Mouse (Mus musculus): ENCODE measurements around the gene Pdgfra.

Gene Pdgfra

GRCm38 (mm10) chr5:75152021-75152425 lies at the start of gene Pdgfra:
Gene Pdgfra (plus strand): TSS chr5:75152292.
- DNase-seq = no peak

GRCm38 (mm10) chr5:75106511-75106910 lies 45.6 kb upstream of the Pdgfra start:
- DNase-seq = no peak

GRCm38 (mm10) chr5:75109368-75109767 lies 42.7 kb upstream of the Pdgfra start:
- DNase-seq = no peak

- no peak for DNase-seq
These were observed 40.3 kb upstream of the Pdgfra start for GRCm38 (mm10) chr5:75111781-75112180.

DNA sequence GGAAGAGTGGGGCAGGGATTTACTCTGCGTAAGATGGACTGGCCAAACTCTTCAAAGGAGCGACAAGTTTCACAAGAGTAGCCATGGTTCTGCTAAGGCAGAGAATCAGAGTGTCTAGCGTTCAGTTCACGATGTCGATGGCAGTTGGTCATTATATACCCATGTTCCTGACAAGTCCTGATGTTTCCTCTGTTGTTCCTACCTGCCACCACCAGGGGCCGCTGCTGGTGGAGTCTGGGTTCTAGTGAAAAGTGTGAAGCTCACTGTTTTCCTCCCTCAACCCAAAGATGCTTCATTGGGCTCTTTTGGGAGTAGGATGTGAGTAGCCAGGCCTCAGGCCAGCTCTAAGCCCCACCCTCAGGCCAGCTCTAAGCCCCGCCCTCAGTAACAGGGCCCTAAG lies 33.3 kb upstream of the Pdgfra start:
- DNase-seq = peak; percentile 49 to 53

DNA sequence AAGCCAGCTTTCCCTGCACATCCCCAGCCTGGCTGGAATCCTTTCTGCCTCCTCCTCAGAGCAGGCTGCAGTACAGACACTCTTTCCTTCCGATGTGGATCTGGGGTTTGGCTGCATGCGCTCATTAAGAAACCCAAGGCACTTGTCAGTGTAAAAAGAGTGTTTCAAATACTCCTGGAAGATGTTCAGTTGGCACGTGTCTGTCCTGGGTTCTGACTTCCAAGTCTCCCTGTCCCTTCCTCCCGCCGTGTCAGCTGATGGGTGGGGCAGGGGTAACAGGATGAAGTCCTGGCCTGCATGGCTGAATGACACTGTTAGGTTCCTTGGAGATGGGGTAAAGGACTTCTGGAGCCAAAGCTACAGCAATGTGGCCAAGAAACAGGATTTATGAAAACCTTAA lies 30.4 kb upstream of the Pdgfra start:
- no peak for DNase-seq

DNA sequence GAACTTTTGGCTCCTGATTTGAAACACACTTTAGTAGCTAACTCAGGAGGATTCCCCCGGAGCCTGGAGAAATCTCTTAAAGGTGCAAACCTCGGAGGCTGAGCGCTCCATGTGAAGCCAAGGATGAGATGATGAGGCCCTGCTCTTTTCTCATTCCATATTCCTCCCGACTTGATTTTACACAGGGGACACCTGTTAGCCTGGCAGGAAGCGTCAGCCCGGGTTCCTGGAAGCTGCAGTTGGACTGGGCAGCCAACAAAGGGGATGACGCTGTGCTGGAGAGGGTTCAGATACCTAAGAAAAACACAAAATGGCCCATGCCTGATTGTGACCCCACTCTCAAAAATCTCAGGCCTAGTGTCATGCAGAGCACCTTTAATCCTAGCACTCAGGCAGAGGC lies 17.4 kb upstream of the Pdgfra start:
- DNase-seq = no peak

DNA sequence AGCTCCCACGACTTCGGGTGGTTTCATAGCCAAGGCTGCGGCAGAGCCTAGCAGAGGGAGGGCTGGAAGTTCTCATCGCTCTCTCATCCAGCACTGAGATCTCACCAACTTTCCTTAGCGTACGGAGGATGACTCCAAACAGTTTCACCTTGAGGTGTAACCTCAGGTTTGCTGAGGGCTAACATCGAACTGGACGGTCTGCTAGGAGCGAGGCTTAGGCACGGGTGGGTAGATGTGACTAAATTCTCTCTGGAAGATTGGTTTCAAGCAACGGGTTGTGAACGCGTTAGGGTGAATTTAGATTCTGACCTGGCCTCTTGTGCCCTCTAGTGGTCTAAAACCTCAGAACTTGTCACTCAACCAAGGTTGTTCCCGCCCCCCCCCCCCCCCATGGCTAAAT lies 9.0 kb upstream of the Pdgfra start:
- DNase-seq = peak; percentile 57 to 67

DNA sequence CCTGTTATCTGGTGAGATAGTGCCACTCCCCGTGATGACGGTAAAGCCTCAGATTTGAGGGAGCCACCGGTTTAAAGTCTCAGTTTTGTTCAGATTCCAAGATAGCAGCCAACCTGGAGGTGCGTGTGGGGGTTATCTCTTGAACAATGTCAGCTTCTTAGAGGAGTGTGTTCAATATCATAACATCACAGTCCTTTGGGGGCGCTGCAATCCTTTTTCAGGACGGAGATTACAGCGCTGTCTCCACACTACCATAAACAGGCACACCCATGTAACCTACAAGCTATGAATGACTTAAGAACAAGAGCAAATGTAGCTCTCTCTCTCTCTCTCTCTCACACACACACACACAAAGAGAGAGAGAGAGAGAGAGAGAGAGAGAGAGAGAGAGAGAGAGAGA lies 8.3 kb upstream of the Pdgfra start:
- DNase-seq = no peak

- DNase-seq = no peak
These were observed 6.8 kb upstream of the Pdgfra start for GRCm38 (mm10) chr5:75145341-75145740.

GRCm38 (mm10) chr5:75146469-75146868 lies 5.6 kb upstream of the Pdgfra start:
- DNase-seq = no peak

DNA sequence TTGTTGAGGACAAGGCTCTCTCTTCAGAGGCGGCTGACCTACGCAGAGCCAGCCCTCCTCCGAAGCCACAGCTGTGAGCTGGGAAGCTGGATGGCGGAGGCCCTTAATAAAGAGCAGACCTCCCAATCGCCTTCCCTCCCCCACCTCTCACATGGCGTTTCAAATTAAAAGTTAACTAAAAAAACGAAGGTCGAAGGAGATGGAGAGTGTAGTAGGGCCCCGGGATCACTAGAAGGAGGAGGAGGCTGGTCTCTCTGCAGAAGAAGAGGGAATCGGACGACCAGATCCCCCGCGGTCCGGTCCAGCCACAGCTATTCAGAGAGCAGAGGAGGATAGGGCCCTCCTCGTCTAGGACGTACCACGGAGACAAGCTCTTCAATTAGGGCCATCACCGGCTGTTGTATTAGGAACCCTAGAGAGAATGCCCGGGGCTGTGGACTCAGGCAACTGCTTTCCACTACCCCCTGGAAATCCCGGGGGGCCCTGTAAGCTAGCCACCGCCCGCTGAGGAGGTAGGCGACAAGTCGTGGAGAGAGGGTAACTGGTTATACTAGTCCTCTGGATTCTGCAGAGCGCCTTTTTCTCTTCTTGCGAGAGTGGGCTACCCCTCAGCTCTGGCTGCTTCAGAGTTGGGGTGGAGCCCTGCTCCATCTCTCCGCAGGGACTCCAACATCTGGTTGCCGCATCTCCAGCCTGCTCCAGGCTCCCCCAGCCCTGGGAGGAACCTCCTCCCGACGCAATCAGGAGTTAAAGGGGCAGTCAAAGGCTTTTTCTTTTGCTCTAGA lies 3.6 kb upstream of the Pdgfra start:
- DNase-seq = peak in 1 of 2 experiments; percentile 6

- no peak for DNase-seq
These were observed 2.7 kb upstream of the Pdgfra start for GRCm38 (mm10) chr5:75149380-75149779.

DNA sequence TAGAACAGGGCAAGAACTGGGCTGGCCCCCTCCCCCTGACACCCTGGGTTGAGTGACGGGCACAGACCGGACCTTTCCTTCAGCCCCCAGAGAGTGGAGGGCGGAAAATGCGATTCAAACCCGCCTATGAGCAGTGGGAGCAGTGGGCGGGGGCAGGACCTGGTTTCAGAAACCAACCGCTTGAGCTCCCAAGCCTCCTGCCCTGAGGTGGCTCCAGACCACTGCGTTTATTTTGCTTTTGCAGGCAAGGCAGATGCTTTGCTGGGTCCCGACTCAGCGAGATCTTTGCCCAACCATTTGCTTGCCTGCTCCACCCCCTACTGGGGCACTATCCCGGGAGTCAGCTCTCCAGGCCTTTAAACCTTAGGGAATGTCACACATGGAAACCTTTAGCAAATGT lies 2.2 kb upstream of the Pdgfra start:
- DNase-seq = peak in 1 of 2 experiments; percentile 7

GRCm38 (mm10) chr5:75150341-75150981 lies 1.6 kb upstream of the Pdgfra start:
- DNase-seq = peak in 1 of 2 experiments; percentile 10

GRCm38 (mm10) chr5:75151146-75151900 lies 769 bp upstream of the Pdgfra start:
- DNase-seq = peak; percentile 54 to 56

DNA sequence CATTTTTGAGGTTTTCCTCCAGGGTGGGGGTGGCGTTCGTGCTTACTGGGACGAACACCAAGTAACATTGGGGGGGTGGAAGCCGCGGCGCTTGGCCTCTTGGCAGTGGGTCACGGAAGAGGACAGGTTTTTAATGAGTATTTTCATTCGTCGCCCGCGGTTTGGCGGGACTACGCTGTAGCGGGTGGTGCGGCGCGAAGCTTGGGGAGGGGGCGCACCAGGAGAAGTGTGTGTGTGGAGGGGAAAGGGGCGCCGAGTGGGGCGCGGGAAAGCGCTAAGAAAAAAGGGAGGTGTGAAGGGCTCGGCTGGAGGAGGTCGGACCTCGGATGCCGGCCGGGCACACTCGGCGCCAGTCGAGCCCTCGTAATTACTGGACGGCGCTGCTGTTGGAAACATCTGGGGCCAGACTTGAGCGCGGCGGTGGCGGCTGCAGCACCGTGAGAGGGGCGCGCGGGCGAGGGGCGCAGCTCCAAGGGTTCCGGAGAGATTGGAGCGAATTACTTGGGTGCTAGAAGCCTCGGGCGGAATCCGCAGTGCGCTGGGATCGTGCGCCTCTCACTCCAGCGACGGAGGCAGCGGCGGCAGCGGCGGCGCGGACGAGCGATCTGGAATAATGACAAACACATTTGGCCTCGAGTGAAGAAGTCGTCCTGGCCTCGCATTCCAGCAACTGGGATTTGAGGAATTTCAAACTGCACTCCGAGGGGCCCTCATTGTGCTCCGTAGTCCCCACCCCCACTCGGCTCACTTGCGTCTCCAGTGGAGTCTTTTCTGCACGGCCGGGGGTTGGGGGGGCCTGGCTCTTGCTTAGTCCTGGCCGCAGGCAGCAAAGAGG lies 916 bp downstream of the Pdgfra start:
- peak in 1 of 2 experiments; percentile 15 for DNase-seq

DNA sequence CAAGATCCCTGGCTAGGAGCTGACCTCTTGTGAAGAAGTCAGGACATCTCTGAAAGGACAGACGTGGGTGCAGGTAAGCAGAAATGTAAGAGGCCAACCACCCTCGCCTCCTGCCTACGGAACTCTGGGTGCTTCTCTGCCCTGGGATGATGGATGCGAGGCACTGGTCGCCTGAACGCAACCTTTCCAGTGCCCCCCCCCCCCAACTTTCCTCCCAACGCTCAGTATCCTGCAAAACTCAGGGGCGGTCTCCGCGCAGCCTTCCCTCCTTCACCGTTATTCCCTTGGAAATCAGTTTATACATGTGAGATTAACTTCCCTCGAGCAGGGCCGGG lies 1.5 kb downstream of the Pdgfra start:
- DNase-seq = no peak

GRCm38 (mm10) chr5:75153961-75154620 lies 2.0 kb downstream of the Pdgfra start:
- peak in 1 of 2 experiments; percentile 12 for DNase-seq

- no peak for DNase-seq
These were observed 2.6 kb downstream of the Pdgfra start for GRCm38 (mm10) chr5:75154621-75155235.

- DNase-seq = no peak
These were observed 3.2 kb downstream of the Pdgfra start for GRCm38 (mm10) chr5:75155281-75155680.

All from B cell, adult 2 months (primary cell).